Mouse (Mus musculus): ENCODE measurements around the gene Krt10. TPM values are rescaled to one million over a fixed set of nuclear protein-coding genes. Genes with fewer than 3 reads are reported as not detected.

Krt10 gene
- polyA plus RNA-seq, 1 experiment from 2014 or later, result 25.3 TPM

DNA sequence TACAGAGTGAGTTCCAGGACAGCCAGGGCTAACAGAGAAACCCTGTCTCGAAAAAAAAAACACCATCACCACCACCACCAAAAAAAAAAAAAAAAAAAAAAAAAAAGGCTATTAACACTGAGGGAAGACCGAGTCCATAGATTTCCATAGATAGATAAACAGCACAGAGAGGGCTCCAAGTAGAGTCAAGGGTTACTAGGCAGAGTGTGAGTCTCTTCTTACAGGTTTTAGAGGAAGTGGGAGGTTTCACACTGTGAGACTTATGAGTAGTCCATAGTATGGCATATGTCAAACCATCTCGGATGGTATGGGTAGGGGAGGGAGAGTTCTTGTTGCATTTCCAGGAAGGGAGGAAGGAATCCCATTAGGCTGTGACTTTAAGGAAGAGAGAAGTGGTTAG is 8.9 kb upstream of the Krt10 start:
- 69% methylated on average over 3 of the region's 3 CpGs for WGBS

DNA sequence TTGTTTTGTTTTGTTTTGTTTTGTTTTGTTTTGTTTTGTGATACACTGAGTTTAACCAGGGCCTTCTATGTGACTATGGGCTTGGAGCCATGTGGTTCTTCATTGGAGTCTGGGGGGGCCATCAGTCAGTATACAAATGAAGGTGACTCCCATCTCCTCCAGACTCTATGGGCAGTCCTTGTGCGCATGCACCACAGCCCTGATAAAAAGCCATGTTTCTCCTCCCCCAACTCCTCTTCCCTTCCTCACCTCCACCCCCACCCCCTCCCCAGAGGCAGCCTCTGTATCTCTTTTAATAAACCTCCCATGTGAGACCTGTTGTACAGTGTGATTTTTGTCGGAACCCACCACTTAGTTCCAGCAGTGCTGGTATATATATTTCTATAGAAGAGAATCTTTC is 7.5 kb upstream of the Krt10 start:
- H3K4me1 ChIP-seq, result no peaks in the 10 kb centered on the region
- H3K36me3 ChIP-seq (replicated peaks), result no peaks in the 10 kb centered on the region
- no peaks in the 10 kb centered on the region for H3K9me3 ChIP-seq
- no peak overlapping the region for H3K27ac ChIP-seq (replicated peaks)
- H3K27me3 ChIP-seq (replicated peaks; ENCODE audit: low read depth, poor library complexity, severe bottlenecking), result no peaks in the 10 kb centered on the region
- no peak overlapping the region for H3K4me3 ChIP-seq
- no peak for DNase-seq (ENCODE audit: low spot score)
- 82% methylated on average over 2 of the region's 2 CpGs for WGBS

More for the DNA sequence above, 8.9 kb upstream of the Krt10 start:
- H3K4me3 ChIP-seq, result no peak overlapping the region
- no peaks in the 10 kb centered on the region for H3K9me3 ChIP-seq
- no peaks in the 10 kb centered on the region for H3K36me3 ChIP-seq (replicated peaks)
- no peak for DNase-seq (ENCODE audit: low spot score)
- no peaks in the 10 kb centered on the region for H3K27me3 ChIP-seq (replicated peaks; ENCODE audit: low read depth, poor library complexity, severe bottlenecking)
- no peak overlapping the region for H3K27ac ChIP-seq (replicated peaks)
- no peaks in the 10 kb centered on the region for H3K4me1 ChIP-seq

DNA sequence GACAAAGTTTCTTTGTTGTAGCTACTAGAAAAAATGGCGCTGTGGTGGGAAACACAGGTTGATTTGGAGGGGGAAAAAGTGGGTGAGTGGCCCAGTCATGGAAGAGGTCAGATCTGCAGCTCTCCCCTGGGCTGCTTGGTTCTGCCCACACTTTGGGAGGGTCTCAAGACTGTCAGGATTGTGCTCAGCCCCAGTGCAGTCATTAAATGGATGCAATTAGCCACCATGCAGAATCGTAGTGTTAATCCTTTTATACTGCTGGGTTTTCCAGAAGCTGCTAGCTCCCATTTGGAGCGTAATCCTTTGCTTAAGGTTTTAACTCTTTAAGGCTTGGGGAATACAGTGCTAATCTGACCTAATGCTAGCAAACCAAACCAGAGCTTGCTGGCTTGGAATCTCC is 6.9 kb upstream of the Krt10 start:
- Histone ChIP-seq H3K36me3 (replicated peaks) (no peaks in the 10 kb centered on the region), H3K4me1 (no peaks in the 10 kb centered on the region), H3K4me3 (no peak overlapping the region), H3K9me3 (no peaks in the 10 kb centered on the region), H3K27me3 (replicated peaks; ENCODE audit: low read depth, poor library complexity, severe bottlenecking) (no peaks in the 10 kb centered on the region), H3K27ac (replicated peaks) (no peak overlapping the region)
- no peak for DNase-seq (ENCODE audit: low spot score)
- 38% methylated on average over 3 of the region's 3 CpGs for WGBS

DNA sequence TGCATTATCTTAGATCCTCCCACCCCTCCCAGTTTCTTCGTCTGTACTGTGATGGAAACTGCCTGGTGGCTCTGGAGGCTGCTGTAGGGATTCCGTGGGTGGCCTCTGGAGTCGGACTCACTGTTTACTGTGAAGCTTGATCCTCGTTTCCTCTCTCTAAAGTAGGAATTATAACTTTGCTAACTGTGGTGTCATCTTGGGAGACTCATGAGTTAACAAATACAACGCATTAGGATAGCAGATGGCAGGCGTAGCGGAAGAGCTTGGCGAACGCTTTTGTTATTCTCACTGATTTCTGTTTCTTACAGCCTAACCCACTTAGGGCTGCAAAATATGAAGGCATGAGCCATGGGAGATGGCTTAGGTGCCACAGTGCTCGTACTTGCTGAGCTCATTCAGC is 3.3 kb upstream of the Krt10 start:
- H3K9me3 ChIP-seq, result no peaks in the 10 kb centered on the region
- peaks cover 8% of the 10 kb centered on the region for H3K36me3 ChIP-seq (replicated peaks)
- no peak for DNase-seq (ENCODE audit: low spot score)
- no peaks in the 10 kb centered on the region for H3K4me1 ChIP-seq
- WGBS, result 88% methylated on average over 10 of the region's 10 CpGs
- no peak overlapping the region for H3K27ac ChIP-seq (replicated peaks)
- H3K27me3 ChIP-seq (replicated peaks; ENCODE audit: low read depth, poor library complexity, severe bottlenecking), result no peaks in the 10 kb centered on the region
- H3K4me3 ChIP-seq, result no peak overlapping the region

DNA sequence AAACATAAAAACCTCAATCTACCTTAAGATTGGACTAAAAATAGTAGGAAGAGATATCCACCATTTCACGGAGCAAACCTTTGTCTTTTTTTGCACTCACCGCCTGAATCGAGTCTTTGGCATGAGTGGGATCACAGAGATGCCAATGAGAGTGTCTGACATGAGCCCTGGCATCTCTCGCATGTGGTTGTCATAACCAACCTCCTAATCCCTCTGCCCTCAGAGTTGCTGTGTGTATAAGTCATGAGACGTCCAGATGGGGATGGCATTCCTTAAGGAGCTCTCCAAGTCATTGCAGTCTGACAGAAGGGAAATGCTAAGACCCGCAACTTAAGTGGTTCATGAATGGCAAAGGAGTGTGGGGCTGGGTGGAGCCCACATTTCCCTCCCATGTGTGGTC is 2.2 kb upstream of the Krt10 start:
- Histone ChIP-seq H3K27me3 (replicated peaks; ENCODE audit: low read depth, poor library complexity, severe bottlenecking) (no peaks in the 10 kb centered on the region), H3K4me3 (no peak overlapping the region), H3K9me3 (no peaks in the 10 kb centered on the region), H3K27ac (replicated peaks) (no peak overlapping the region), H3K4me1 (0 out of 2 replicates have a peak, but pooled peaks cover 5% of the 10 kb centered on the region), H3K36me3 (replicated peaks) (peaks cover 10% of the 10 kb centered on the region)
- 83% methylated on average over 6 of the region's 6 CpGs for WGBS
- no peak for DNase-seq (ENCODE audit: low spot score)

DNA sequence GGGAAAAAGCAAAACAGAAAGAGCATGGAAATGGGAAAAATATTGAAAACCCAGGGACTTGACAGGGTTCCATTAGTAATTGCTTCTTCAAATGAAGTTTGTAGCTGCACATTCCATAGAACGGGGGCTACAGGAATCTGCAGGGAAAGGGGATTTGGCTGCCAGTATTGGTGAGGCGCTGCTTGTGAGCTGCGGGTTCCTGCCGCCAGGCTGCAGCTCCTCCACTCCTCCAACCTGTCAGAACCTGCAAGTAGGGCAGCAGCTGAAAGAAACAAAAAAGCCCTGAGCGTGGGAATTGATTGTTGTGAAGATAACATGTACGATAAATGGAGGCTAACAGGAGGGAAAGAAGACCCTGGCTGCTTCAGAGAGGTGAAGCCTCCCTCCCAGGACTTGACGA is 1.7 kb upstream of the Krt10 start:
- H3K4me3 ChIP-seq, result no peak overlapping the region
- no peaks in the 10 kb centered on the region for H3K27me3 ChIP-seq (replicated peaks; ENCODE audit: low read depth, poor library complexity, severe bottlenecking)
- DNase-seq (ENCODE audit: low spot score), result peak; percentile 10
- 0 out of 2 replicates have a peak, but pooled peaks cover 7% of the 10 kb centered on the region for H3K4me1 ChIP-seq
- H3K27ac ChIP-seq (replicated peaks), result no peak overlapping the region
- peaks cover 10% of the 10 kb centered on the region for H3K36me3 ChIP-seq (replicated peaks)
- H3K9me3 ChIP-seq, result no peaks in the 10 kb centered on the region
- WGBS, result 81% methylated on average over 7 of the region's 7 CpGs

DNA sequence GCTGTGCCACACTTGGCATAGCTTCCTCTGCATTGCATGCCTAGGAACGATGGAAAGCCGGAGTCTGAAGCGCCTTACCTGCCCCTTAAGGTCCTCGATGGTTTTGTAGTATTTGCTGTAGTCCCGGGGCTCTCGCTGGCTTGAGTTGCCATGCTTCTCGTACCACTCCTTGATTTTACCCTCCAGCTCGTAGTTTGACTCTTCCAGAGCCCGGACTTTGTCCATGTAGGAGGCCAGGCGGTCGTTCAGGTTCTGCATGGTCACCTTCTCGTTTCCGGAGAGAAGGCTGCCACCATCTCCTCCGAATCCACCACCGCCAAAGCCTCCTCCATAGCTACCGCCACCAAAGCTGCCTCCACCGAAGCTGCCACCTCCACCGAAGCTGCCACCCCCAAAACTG is 503 bp downstream of the Krt10 start:
- H3K4me3 ChIP-seq, result no peak overlapping the region
- H3K36me3 ChIP-seq (replicated peaks), result peaks cover 10% of the 10 kb centered on the region
- no peak for DNase-seq (ENCODE audit: low spot score)
- 0 out of 2 replicates have a peak, but pooled peaks cover 7% of the 10 kb centered on the region for H3K4me1 ChIP-seq
- 94% methylated on average over 18 of the region's 18 CpGs for WGBS
- H3K27ac ChIP-seq (replicated peaks), result no peak overlapping the region
- H3K9me3 ChIP-seq, result no peaks in the 10 kb centered on the region
- 0 out of 2 replicates have a peak, but pooled peaks cover 5% of the 10 kb centered on the region for H3K27me3 ChIP-seq (replicated peaks; ENCODE audit: low read depth, poor library complexity, severe bottlenecking)

DNA sequence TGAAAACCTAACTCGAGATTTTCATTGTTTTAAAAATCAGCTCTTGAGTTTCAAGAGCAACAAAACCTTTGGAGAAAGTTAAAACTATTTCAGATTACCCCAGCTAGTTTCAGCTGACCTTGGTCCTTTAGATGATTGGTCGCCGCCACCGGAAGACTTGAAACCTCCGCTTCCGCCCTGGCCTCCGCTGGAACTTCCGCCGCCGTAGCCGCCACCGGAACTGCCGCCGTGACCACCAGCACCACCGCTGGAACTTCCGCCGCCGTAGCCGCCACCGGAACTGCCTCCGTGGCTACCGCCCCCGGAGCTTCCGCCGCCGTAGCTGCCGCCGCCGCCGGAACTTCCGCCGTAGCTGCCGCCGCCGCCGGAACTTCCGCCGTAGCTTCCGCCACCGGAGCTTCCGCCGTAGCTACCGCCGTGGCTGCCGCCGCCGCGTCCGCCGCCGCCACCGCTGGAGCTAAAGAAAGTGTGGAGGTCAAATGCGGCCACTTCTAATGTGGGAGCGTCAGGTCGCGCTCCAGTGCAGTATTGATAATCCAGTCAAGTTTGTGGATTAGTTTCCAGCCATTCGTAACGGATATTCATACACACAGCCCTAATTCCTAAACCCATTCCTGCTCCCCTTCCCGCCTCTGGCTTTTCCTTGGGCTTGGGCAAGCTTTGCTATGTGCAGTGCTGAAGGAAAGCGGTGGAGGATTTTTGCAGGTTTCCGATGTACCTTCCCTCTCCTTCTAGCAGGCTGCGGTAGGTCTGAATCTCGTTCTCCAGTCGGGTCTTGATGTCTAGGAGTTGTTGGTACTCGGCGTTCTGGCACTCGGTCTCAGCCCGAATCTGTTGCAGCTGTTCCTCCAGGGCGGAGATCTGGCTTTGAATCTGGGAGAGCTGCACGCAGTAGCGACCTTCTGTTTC is 3.1 kb downstream of the Krt10 start:
- H3K4me1 ChIP-seq, result 0 out of 2 replicates have a peak, but pooled peaks cover 7% of the 10 kb centered on the region

DNA sequence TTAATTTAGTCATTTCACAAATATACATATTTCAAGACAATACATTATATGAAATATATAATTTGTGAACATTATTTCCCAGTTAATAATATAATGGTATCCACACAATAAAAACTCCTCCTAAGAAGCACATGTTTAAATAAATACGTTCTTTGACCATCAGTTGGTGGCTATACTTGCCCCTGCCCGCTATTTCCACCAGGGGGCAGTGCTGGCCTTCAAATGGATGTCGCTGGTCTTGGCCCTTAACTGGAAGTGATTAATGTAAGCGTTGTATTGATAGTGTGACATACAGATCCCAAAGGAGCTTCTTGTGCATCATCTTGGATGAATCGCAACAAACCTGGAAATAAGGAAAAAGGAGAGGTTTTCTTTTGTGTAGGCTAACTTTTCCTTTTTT is 9.6 kb downstream of the Krt10 start:
- H3K4me1 ChIP-seq, result no peaks in the 10 kb centered on the region
- peaks cover 18% of the 10 kb centered on the region for H3K27me3 ChIP-seq (replicated peaks; ENCODE audit: low read depth, poor library complexity, severe bottlenecking)
- no peaks in the 10 kb centered on the region for H3K9me3 ChIP-seq
- no peaks in the 10 kb centered on the region for H3K36me3 ChIP-seq (replicated peaks)
- no peak overlapping the region for H3K27ac ChIP-seq (replicated peaks)
- WGBS, result 16% methylated on average over 5 of the region's 5 CpGs
- peak; percentile 77 for DNase-seq (ENCODE audit: low spot score)
- H3K4me3 ChIP-seq, result no peak overlapping the region

More for the DNA sequence above, 3.1 kb downstream of the Krt10 start:
- H3K9me3 ChIP-seq, result no peaks in the 10 kb centered on the region
- peaks cover 18% of the 10 kb centered on the region for H3K27me3 ChIP-seq (replicated peaks; ENCODE audit: low read depth, poor library complexity, severe bottlenecking)
- peaks cover 10% of the 10 kb centered on the region for H3K36me3 ChIP-seq (replicated peaks)
- H3K27ac ChIP-seq (replicated peaks), result peak overlapping the region; percentile 88
- peak overlapping the region; percentile 71 for H3K4me3 ChIP-seq
- WGBS, result 3% methylated on average over 71 of the region's 71 CpGs
- peak; percentile 94 for DNase-seq (ENCODE audit: low spot score)

DNA sequence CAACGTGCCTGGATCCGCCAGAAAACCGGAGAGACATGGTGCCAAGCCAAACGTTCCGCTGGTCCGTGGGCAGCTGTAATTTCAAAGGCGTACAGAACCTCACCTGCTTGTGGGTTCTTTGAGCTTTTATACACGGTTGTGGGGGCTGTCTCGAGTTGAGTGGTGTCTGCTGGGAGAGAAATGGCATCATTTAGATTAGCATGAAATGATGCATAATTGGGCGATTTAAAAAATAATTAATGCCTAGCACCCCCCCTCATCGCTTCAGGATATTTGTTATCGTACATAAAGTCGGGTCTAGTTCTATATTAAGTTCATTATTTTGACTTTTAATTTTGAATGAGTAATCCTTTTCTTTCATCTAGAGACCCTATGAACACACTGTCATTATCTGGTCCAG is 14.4 kb downstream of the Krt10 start, which contains the start of gene Krt28:
TSS of gene Krt28 (minus strand) at position 101 of the 400 bp plus-strand sequence.
- DNase-seq (ENCODE audit: low spot score), result no peak
- no peaks in the 10 kb centered on the region for H3K4me1 ChIP-seq
- 86% methylated on average over 13 of the region's 13 CpGs for WGBS

DNA sequence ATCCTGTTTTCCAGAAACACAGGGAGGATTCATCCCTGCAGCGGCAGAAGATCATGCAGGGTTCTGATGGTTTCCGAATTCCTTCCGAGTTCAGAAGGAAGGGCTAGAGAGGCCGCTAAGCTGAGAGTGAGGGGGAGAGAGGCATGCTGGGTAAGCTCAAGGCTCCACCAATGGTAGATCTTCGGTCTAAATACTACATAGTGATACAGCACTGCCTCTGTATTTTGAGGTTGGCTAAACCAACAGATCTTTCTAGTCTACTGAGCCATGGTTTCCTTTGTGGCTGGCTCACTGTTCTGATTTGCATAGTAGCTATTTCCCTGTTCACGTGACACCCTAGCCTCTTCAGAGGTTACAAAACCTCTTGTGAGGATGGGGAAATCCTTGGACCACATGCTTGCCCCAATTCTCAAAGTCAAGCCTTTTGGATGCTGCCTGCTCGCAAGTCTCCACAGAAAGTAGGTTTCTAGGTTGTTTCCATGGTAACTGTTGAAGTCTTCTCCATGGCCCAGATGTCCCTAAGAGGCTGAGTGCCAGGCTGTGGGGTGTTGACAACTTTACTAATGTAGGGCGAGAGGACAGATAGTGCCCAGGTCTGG is 19.2 kb downstream of the Krt10 start:
- no peak overlapping the region for H3K4me3 ChIP-seq
- 83% methylated on average over 8 of the region's 8 CpGs for WGBS

More for the DNA sequence above, 14.4 kb downstream of the Krt10 start, which contains the start of gene Krt28:
- no peak within 1 kb of the TSS for H3K4me3 ChIP-seq
- no peaks in the 10 kb centered on the region for H3K27me3 ChIP-seq (replicated peaks; ENCODE audit: low read depth, poor library complexity, severe bottlenecking)
- H3K9me3 ChIP-seq, result no peaks in the 10 kb centered on the region
- no peaks in the 10 kb centered on the region for H3K36me3 ChIP-seq (replicated peaks)
- H3K27ac ChIP-seq (replicated peaks), result no peak within 1 kb of the TSS

DNA sequence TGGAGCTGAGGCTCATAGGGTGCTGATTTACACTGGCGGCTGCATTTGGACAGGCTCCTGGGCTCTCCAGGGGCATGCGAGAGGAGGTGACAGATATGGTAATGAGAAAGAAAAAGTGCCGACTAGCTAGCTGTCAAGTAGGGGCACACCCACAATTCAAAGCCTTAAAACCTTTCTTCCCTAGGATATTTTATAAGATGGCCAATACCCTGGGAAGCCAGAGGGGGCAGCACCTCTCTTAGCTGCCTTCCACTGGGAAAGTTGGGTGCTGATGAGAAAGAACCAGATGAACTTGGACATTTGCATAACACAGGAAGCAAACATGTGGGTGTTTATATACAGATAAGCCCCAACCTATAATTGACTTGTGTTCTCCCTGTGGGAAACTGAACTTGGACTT is 19.9 kb downstream of the Krt10 start:
- Histone ChIP-seq H3K27ac (replicated peaks) (no peak overlapping the region), H3K4me1 (no peaks in the 10 kb centered on the region), H3K9me3 (no peaks in the 10 kb centered on the region), H3K27me3 (replicated peaks; ENCODE audit: low read depth, poor library complexity, severe bottlenecking) (no peaks in the 10 kb centered on the region), H3K36me3 (replicated peaks) (no peaks in the 10 kb centered on the region), H3K4me3 (no peak overlapping the region)
- DNase-seq (ENCODE audit: low spot score), result peak; percentile 23
- WGBS, result 26% methylated on average over 3 of the region's 3 CpGs

More for the DNA sequence above, 19.2 kb downstream of the Krt10 start:
- Histone ChIP-seq H3K36me3 (replicated peaks) (no peaks in the 10 kb centered on the region), H3K27ac (replicated peaks) (no peak overlapping the region), H3K27me3 (replicated peaks; ENCODE audit: low read depth, poor library complexity, severe bottlenecking) (no peaks in the 10 kb centered on the region), H3K4me1 (no peaks in the 10 kb centered on the region), H3K9me3 (no peaks in the 10 kb centered on the region)
- DNase-seq (ENCODE audit: low spot score), result no peak

DNA sequence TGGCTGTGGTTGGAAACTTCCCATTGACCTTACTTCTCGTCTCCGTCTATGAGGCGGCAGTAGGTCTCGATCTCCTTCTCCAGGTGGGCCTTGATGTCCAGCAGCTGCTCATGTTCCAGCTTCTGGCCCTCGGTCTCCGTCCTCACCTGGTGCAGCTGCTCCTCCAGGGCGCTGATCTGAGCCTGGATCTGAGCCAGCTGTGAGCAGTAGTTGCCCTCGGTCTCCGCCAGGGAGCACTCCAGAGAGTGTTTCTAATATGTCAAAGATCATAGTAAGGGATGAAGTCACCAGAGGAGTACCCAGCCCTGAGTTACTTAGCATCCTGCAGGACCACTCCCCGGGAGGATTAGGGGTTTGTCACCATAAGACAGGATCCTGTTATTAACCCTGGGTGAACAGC is 22.4 kb downstream of the Krt10 start:
- 50% methylated on average over 10 of the region's 10 CpGs for WGBS
- no peaks in the 10 kb centered on the region for H3K36me3 ChIP-seq (replicated peaks)
- no peak for DNase-seq (ENCODE audit: low spot score)

More for the DNA sequence above, 22.4 kb downstream of the Krt10 start:
- Histone ChIP-seq H3K4me3 (no peak overlapping the region), H3K9me3 (no peaks in the 10 kb centered on the region), H3K27me3 (replicated peaks; ENCODE audit: low read depth, poor library complexity, severe bottlenecking) (no peaks in the 10 kb centered on the region), H3K4me1 (no peaks in the 10 kb centered on the region), H3K27ac (replicated peaks) (no peak overlapping the region)

Data from embryonic facial prominence, embryonic 10.5 days (tissue).